Mouse (Mus musculus): ENCODE measurements around the gene Cacng6.

DNA sequence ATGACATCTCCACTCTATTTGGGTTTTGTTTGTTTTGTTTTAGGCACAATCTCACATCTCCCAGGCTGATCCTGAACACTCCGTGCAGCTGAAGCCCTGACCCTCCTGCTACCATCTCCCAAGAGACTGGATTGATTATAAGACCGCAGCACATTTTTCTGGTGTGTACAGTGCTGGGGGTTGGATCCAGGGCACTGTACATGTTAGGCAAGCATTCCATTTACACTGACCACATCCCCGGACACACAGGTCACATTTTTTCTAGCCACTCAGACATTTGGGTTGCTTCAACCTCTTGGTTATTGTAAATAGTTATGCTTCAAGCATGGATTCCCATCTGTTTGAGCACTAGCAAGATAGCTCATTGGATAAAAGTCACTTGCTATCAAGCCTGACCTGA, 22.6 kb downstream of the Cacng6 start:
- TF ChIP-seq CTCF (IDR thresholded peaks at IDR 0.05; ENCODE audit: low read depth, low read length) (no peak), TAL1 (conservative IDR thresholded peaks at IDR 0.05; ENCODE audit: low read depth, low read length) (no peak), POLR2AphosphoS5 (IDR thresholded peaks at IDR 0.05; ENCODE audit: insufficient replicate concordance, low read depth, low read length) (no peak), GATA1 (IDR thresholded peaks at IDR 0.05; ENCODE audit: borderline replicate concordance, low read length) (no peak), GATA2 (IDR thresholded peaks at IDR 0.05; ENCODE audit: borderline replicate concordance, low read depth, low read length) (no peak)

Measured in G1E (cell line).